Mouse (Mus musculus) embryo, embryonic 10 days (tissue): ENCODE results near the gene Vamp9.

Source experiments
- DNase-seq: peaks from one replicate; pipeline ENCODE4 v3.0.0-alpha.2; 2015; ENCODE audit warnings: low spot score

Vamp9 gene

GRCm38 (mm10) chr5:99941776-99942502 lies 35.9 kb downstream of the Vamp9 start:
- no peak for DNase-seq

- no peak for DNase-seq
Observed at GRCm38 (mm10) chr5:99952513-99952912, 46.5 kb downstream of the Vamp9 start.

- peak; percentile 55 for DNase-seq
Observed at GRCm38 (mm10) chr5:99953883-99954282, 47.8 kb downstream of the Vamp9 start.

GRCm38 (mm10) chr5:99958666-99959065 lies 52.6 kb downstream of the Vamp9 start:
- no peak for DNase-seq

GRCm38 (mm10) chr5:99959236-99959936 lies 53.3 kb downstream of the Vamp9 start:
- no peak for DNase-seq

- DNase-seq = no peak
Observed at GRCm38 (mm10) chr5:99959960-99960359, 53.9 kb downstream of the Vamp9 start.

GRCm38 (mm10) chr5:99973941-99974340 lies 67.9 kb downstream of the Vamp9 start:
- peak; percentile 26 for DNase-seq

GRCm38 (mm10) chr5:99975061-99975460 lies 69.0 kb downstream of the Vamp9 start:
- DNase-seq = no peak

- DNase-seq = no peak
Observed at GRCm38 (mm10) chr5:99975776-99976175, 69.7 kb downstream of the Vamp9 start.

GRCm38 (mm10) chr5:99976334-99976955 lies 70.4 kb downstream of the Vamp9 start:
- no peak for DNase-seq

- peak; percentile 85 for DNase-seq
Observed at GRCm38 (mm10) chr5:99977516-99978301, 71.7 kb downstream of the Vamp9 start.

- DNase-seq = peak; percentile 98
Observed at GRCm38 (mm10) chr5:99978699-99979442, 72.8 kb downstream of the Vamp9 start, which contains the start of the genes Hnrnpd and 4930524J08Rik. Hnrnpd (minus strand) TSS chr5:99978938. 4930524J08Rik (plus strand) TSS chr5:99979061.

GRCm38 (mm10) chr5:99983452-99984061 lies 77.5 kb downstream of the Vamp9 start:
- DNase-seq = no peak

GRCm38 (mm10) chr5:99994166-99994565 lies 88.1 kb downstream of the Vamp9 start:
- DNase-seq = no peak

- DNase-seq = no peak
Observed at GRCm38 (mm10) chr5:99994680-99995079, 88.6 kb downstream of the Vamp9 start.

GRCm38 (mm10) chr5:100000048-100000447 lies 94.0 kb downstream of the Vamp9 start:
- no peak for DNase-seq

GRCm38 (mm10) chr5:100000500-100000899 lies 94.4 kb downstream of the Vamp9 start:
- DNase-seq = no peak
